Mouse (Mus musculus) small intestine, adult 2 months (tissue): ENCODE measurements around the gene Dlx1.

ENCODE experiments used
- CTCF ChIP-seq: fragments of 200-500 bp; IDR thresholded peaks from 2 replicates; pipeline ENCODE4 v1.5.1; 2012; ENCODE audit warnings: low read depth, mild to moderate bottlenecking, control low read depth, inconsistent platforms, low read length, moderate library complexity, mixed read lengths; ENCODE audit not compliant: insufficient replicate concordance, insufficient read length; ENCODE audit errors: extremely low read depth
- POLR2A ChIP-seq: fragments of 200-500 bp; IDR thresholded peaks from 2 replicates; pipeline ENCODE4 v1.6.1; 2012; ENCODE audit warnings: low read depth, mild to moderate bottlenecking, control low read depth, inconsistent platforms, low read length, moderate library complexity

DNA sequence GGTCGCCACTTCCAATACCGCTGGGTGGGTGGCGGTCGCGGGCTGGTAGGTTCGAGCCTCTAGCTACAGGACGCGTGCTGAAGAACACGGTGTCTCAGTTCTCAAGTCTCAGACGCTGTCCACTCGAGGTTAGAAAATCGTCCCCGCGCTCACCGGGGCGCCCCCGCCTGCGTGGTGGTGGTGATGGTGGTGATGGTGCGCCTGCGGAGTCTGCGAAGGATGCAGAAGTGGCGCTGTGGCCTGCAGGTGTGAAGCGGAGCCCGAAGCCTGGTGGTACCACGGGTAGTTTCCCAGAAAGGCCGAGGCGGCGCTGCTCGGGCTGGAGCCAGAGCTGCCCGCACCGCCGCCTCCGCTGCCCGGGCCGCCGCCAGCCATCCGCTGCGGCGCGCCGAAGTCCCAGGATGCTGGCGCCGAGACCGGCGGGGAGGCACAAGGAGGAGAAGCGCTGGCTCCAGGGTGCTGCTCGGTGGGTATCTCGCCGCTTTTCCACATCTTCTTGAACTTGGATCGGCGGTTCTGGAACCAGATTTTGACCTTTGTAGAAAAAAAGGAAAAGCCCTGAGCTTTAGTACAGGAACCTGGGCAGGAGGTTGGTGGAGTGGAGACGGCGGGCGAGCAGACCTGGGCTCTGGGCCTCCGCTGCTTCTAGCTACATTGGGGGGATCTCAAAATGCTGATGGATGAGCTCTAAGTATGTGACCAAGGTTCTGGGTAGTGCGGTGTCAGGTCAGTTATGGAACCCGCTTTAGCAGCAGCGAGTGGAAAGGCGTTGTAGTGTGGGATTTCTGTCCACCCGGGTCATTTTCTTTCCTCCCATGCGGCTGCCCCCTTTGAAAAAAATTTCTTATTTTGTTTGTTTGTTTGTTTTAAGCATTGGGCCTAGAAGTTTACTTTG is 16.7 kb downstream of the Dlx1 start:
- TF ChIP-seq CTCF (no peak), POLR2A (no peak)
